Mouse (Mus musculus) brown adipose tissue, adult 24 weeks (tissue): ENCODE measurements around the gene Gm3543. TPM values are rescaled to one million over a fixed set of nuclear protein-coding genes. Genes with fewer than 3 reads are reported as not detected.
"Not testable (repeated sequence)": the region's sequence is repeated elsewhere in the genome, so short reads cannot be mapped to it uniquely, and the experiment has no call there.

Experiments used
- H3K27ac ChIP-seq: fragments of 200-500 bp; replicated peaks from 2 replicates; pipeline ENCODE4 v1.5.1; 2012; ENCODE audit warnings: low read depth, mild to moderate bottlenecking, low read length
- H3K4me1 ChIP-seq: fragments of 200-500 bp; 2 replicates; pipeline ENCODE4 v1.6.1; 2012; ENCODE audit warnings: low read length, mixed read lengths; ENCODE audit not compliant: control insufficient read depth, insufficient read depth, insufficient read length
- H3K4me3 ChIP-seq: fragments of 200-500 bp; 2 replicates; pipeline ENCODE4 v1.5.1; 2012; ENCODE audit warnings: low read depth, mild to moderate bottlenecking, low read length, moderate library complexity; ENCODE audit not compliant: insufficient read depth
- polyA plus RNA-seq: library from polyadenylated mRNA; stranded (reverse); fragments of >200 nt; gene quantifications from 2 replicates; pipeline ENCODE4 v1.2.4, GENCODE M21; 2012; ENCODE audit not compliant: missing spikeins, insufficient read depth, insufficient read length

Gene Gm3543
- polyA plus RNA-seq = not detected in 2 replicates

DNA sequence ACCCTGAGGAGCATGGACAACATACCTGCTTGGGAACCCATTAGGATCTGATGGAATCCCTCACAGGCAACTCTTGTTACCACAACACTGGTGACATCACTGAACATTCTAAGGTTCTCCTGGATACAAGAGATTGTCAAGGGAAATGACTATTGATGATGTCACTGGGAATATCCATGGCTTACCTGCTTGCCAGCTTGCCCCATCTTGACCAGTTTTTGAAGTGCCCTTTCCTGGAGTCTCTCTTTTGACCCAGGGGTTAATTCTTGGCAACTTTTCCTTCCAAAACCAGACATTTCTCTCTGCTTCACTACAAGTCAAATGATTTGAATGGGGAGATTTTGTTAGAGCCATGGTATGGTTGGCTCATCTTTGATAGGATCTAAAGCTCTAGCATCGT lies at the start of gene Gm3543:
Gm3543 (minus strand) TSS at position 101 of the 400 bp plus-strand sequence.
- H3K27ac ChIP-seq, H3K4me1 ChIP-seq, H3K4me3 ChIP-seq: not testable (repeated sequence)

DNA sequence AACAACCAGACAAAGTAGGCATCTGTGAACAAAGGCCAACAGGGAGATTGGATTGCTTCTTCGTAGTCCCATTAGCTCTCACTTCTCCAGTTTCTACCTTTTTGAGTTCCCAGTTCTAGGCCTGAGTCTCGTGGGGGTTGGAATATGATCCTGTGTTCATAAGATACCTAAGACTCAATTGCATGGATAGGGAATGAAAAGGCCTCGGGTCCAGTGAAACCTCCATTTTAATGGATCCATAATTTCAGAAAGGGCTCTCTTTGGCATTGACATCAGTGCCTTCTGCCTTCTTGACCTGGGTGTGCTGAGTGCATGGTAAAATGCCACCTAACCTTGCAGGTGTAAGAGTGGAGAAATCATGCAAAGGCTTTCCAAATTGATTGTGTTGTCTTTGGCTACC lies 14.5 kb downstream of the Gm3543 start:
- H3K4me1 ChIP-seq, H3K27ac ChIP-seq, H3K4me3 ChIP-seq: not testable (repeated sequence)

DNA sequence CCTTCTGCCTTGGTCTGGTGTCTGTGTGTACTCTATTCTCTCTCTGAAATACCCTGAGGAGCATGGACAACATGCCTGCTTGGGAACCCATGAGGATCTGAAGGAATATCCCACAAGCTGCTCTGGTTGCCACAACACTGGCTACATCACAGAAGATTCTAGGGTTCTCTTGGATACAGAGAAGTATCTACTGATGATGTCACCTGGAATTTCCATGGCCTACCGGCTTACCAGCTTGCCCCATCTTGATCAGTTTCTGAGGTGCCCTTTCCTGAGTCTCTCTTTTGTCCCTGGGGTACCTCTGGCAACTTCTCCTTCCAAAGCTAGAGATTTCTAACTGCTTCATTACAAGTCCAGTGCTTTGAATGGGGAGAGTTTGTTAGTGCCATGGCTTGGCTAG lies 15.3 kb downstream of the Gm3543 start, which contains the start of gene Gm6401:
Gm6401 (minus strand) TSS at position 101 of the 400 bp plus-strand sequence.
- not testable (repeated sequence) for H3K4me3 ChIP-seq, H3K4me1 ChIP-seq, H3K27ac ChIP-seq

DNA sequence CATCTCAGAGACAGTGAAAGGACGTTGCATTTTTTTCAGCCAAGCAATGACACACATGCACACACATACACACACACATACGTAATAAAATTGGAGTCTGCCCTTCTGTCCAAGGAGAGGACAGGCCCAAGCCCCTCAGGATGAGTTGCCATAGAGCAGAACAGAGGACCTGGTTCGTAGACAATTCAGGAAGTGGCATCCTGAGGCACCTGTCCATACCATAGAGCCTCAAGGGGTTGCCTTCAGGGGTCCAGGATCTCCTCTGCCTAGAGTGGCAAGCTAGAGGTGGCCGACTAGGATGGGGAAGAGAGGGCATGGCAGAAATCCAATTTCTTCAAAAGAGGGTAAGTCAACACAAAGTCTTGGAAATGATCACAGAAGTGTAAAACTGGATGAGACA lies 19.0 kb downstream of the Gm3543 start:
- H3K27ac ChIP-seq, H3K4me3 ChIP-seq, H3K4me1 ChIP-seq: not testable (repeated sequence)

DNA sequence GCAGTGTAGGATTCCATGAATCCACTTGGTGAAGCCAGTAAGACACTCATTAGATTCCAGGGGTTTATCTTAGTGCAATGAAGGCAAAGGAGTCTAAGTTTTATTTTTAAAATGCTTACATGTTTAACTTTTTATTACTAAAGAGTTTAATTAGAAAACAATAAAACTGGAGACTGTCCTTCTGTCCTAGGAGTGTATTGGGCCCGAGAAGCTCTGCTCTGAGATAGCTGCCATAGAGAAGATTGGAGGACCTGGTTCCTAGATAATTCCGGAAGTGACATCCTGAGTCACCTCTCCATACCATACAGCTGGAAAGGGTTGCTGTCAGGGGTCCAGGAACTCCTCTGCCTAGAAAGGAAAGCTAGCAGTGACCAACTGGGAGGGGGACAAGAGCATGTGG lies 39.4 kb downstream of the Gm3543 start, which contains the start of gene 1700024B05Rik:
1700024B05Rik (plus strand) TSS at position 301 of the 400 bp plus-strand sequence.
- H3K4me3 ChIP-seq, H3K27ac ChIP-seq, H3K4me1 ChIP-seq: not testable (repeated sequence)

Other genes starting within 250 kb of the Gm3543 start
- gene Gm7929, start 232.7 kb downstream of the Gm3543 start, polyA plus RNA-seq = not detected in 2 replicates
- not detected in 2 replicates for gene Gm47189, start 210.9 kb downstream of the Gm3543 start, polyA plus RNA-seq
- not detected in 2 replicates for gene Gm7980, start 76.0 kb downstream of the Gm3543 start, polyA plus RNA-seq
- not detected in 2 replicates for gene 1700049E17Rik1, start 58.4 kb downstream of the Gm3543 start, polyA plus RNA-seq
- not detected in 2 replicates for gene 1700024B05Rik, start 39.3 kb downstream of the Gm3543 start, polyA plus RNA-seq
- not detected in 2 replicates for gene Gm6401, start 15.4 kb downstream of the Gm3543 start, polyA plus RNA-seq
- gene Gm7951, start 134.0 kb upstream of the Gm3543 start, polyA plus RNA-seq = not detected in 2 replicates
- not detected in 2 replicates for gene Gm17027, start 179.3 kb upstream of the Gm3543 start, polyA plus RNA-seq
- not detected in 2 replicates for gene Gm3573, start 207.5 kb upstream of the Gm3543 start, polyA plus RNA-seq